Mouse (Mus musculus) midbrain, embryonic 16.5 days (tissue): ENCODE data around the gene Prnp. TPM values are rescaled to one million over a fixed set of nuclear protein-coding genes. Genes with fewer than 3 reads are reported as not detected.

Source experiments
- ATAC-seq: fragments of 200-750 bp; cut with Nextera tagmentation; 2 replicates; pipeline ENCODE4 v1.8.0; 2017; ENCODE audit warnings: moderate TSS enrichment
- H3K27ac ChIP-seq: fragments of 300-500 bp; sonication (generic); 2 replicates; pipeline ENCODE4 v1.5.1; 2014; ENCODE audit warnings: mild to moderate bottlenecking, low read length, mixed read lengths
- H3K27me3 ChIP-seq: fragments of 300-500 bp; sonication (generic); 2 replicates; pipeline ENCODE4 v1.6.1; 2014; ENCODE audit warnings: low read depth, low read length, mixed read lengths; ENCODE audit not compliant: control insufficient read depth, insufficient read depth
- H3K36me3 ChIP-seq: fragments of 300-500 bp; sonication (generic); 2 replicates; pipeline ENCODE4 v1.6.1; 2014; ENCODE audit warnings: mild to moderate bottlenecking, low read length, moderate library complexity, mixed read lengths; ENCODE audit not compliant: control insufficient read depth, insufficient read depth
- H3K4me1 ChIP-seq: fragments of 300-500 bp; sonication (generic); 2 replicates; pipeline ENCODE4 v1.6.1; 2014; ENCODE audit warnings: mild to moderate bottlenecking, low read length, mixed read lengths; ENCODE audit not compliant: control insufficient read depth, insufficient read depth
- H3K4me2 ChIP-seq: fragments of 300-500 bp; sonication (generic); 2 replicates; pipeline ENCODE4 v1.6.1; 2014; ENCODE audit warnings: mild to moderate bottlenecking, low read length, mixed read lengths
- H3K4me3 ChIP-seq: fragments of 300-500 bp; sonication (generic); 2 replicates; pipeline ENCODE4 v1.5.1; 2014; ENCODE audit warnings: low read depth, mild to moderate bottlenecking, low read length, moderate library complexity, mixed read lengths
- H3K9ac ChIP-seq: fragments of 300-500 bp; sonication (generic); 2 replicates; pipeline ENCODE4 v1.6.1; 2014; ENCODE audit warnings: low read depth, low read length, mixed read lengths
- H3K9me3 ChIP-seq: fragments of 300-500 bp; sonication (generic); replicated peaks from 2 replicates; pipeline ENCODE4 v1.6.1; 2014; ENCODE audit warnings: mild to moderate bottlenecking, low read length, mixed read lengths; ENCODE audit not compliant: control insufficient read depth, poor library complexity, severe bottlenecking
- WGBS: fragments of 180-500 bp; shearing (Covaris S2); extraction: QIAGEN DNeasy Blood & Tissue Kit; methylation state at CpG from one replicate; pipeline ENCODE4 v1.1.7; 2014; 5-methylcytosine and 5-hydroxymethylcytosine counted together
- polyA plus RNA-seq: library from polyadenylated mRNA; unstranded; fragments of >200 nt; fragmentation: Nextera tagmentation; extraction: Ambion mirVana; gene quantifications from 2 replicates; pipeline ENCODE4 v1.2.1, GENCODE M21; 2015

Gene Prnp
- polyA plus RNA-seq, 1 experiment from 2014 or later, result 194 TPM

DNA sequence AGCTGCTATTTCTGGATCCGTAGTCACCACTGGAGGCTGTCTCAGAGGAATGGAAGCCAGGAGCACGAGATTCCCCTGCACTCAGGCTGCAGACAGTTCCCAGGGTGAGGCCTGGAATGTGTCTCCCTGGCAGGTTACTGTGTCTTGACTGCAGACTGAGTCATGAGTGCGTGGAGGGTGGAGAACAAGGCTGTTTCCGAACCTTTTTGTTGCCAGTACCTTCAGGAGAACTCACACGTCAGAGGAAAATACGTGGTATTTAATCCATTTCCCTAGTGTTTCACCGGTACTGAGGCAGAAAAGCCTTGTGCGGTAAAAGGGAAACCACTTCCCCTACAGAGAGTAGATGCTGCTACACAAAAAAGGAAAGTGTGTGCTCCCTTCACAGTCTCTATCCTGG, 6.9 kb upstream of the Prnp start:
- ATAC-seq, result no peak
- no peak overlapping the region for H3K4me2 ChIP-seq
- H3K9me3 ChIP-seq, result no peaks in the 10 kb centered on the region
- no peak overlapping the region for H3K27ac ChIP-seq
- H3K9ac ChIP-seq, result no peak overlapping the region
- WGBS, result 50% methylated on average over 8 of the region's 8 CpGs
- H3K36me3 ChIP-seq, result no peaks in the 10 kb centered on the region
- no peak overlapping the region for H3K4me3 ChIP-seq
- H3K4me1 ChIP-seq, result no peaks in the 10 kb centered on the region
- no peaks in the 10 kb centered on the region for H3K27me3 ChIP-seq

GRCm38 (mm10) chr2:131905025-131905424, 4.7 kb upstream of the Prnp start:
- H3K27me3 ChIP-seq, result no peaks in the 10 kb centered on the region
- H3K4me2 ChIP-seq, result no peak overlapping the region
- no peak overlapping the region for H3K27ac ChIP-seq
- H3K36me3 ChIP-seq, result no peaks in the 10 kb centered on the region
- no peaks in the 10 kb centered on the region for H3K9me3 ChIP-seq
- no peak for ATAC-seq
- WGBS, result 62% methylated on average over 5 of the region's 5 CpGs
- H3K4me1 ChIP-seq, result peaks cover 3% of the 10 kb centered on the region
- no peak overlapping the region for H3K4me3 ChIP-seq
- H3K9ac ChIP-seq, result no peak overlapping the region

DNA sequence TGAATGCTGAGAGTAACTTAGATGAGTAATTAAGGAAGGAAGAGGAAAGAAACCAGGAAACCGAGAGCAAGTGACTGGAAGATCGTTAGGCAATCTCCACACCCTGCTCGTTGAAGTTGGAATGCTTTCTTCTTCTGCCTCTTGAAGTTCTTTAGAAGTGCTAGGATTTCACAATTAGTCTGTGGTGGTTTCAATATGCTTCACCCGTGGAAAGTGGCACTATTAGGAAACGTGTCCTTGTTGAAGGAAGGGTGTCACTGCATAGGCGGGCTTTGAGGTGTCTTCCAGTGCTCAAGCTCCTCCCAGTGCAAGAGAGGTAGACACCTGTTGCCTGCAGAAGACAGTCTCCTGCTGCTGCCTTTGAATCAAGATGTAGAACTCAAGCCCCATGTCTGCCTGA, 4.0 kb upstream of the Prnp start:
- 88% methylated on average over 6 of the region's 6 CpGs for WGBS
- no peak for ATAC-seq

DNA sequence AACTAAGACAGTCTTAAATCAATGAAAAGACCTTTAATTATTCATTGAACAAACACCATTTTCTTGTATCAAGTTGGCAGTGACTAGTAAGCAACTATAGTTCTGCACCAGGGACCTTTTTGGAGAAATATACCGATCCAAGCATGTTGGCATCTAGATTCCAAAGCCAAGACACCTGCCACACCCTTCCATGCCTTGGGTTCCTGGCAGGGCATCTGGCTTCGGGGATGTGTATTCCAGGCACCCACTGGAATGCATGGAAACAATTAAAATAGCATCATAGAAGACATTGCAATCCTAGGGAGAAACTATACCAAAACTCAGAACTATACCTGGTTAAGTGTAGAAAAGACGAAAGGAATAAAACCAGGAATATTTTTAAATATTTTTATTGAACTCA, 3.5 kb upstream of the Prnp start:
- no peaks in the 10 kb centered on the region for H3K36me3 ChIP-seq
- no peak overlapping the region for H3K4me3 ChIP-seq
- H3K27ac ChIP-seq, result no peak overlapping the region
- no peaks in the 10 kb centered on the region for H3K27me3 ChIP-seq
- H3K4me1 ChIP-seq, result peaks cover 9% of the 10 kb centered on the region
- no peaks in the 10 kb centered on the region for H3K9me3 ChIP-seq
- 91% methylated on average over 3 of the region's 3 CpGs for WGBS
- H3K9ac ChIP-seq, result no peak overlapping the region
- no peak for ATAC-seq
- no peak overlapping the region for H3K4me2 ChIP-seq

More for the DNA sequence above, 4.0 kb upstream of the Prnp start:
- Histone ChIP-seq H3K27me3 (no peaks in the 10 kb centered on the region), H3K27ac (no peak overlapping the region), H3K4me1 (peaks cover 4% of the 10 kb centered on the region), H3K36me3 (no peaks in the 10 kb centered on the region), H3K9me3 (no peaks in the 10 kb centered on the region), H3K9ac (no peak overlapping the region), H3K4me3 (no peak overlapping the region), H3K4me2 (no peak overlapping the region)

DNA sequence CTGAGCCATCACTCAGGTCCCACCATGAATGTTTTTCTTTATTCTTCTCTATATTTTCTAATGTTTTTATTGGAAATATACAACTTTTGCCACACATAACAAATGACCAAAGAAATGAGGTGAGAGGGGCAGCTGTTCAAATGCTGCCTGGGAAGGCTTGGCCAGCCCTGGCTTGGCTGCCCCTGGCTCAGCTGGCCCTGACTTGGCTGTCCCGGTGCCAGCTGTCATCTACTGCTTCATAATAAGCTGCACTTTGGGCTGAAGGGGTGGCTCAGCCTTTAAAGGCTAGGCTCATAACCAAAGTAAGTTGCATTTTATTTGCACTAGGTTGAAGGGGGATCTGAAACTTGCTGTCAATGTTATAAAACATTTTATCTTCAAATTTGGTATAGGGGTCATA, 2.9 kb upstream of the Prnp start:
- no peaks in the 10 kb centered on the region for H3K36me3 ChIP-seq
- H3K27ac ChIP-seq, result no peak overlapping the region
- no peak overlapping the region for H3K4me2 ChIP-seq
- no peak overlapping the region for H3K4me3 ChIP-seq
- H3K9me3 ChIP-seq, result no peaks in the 10 kb centered on the region
- H3K9ac ChIP-seq, result no peak overlapping the region
- 82% methylated on average over 1 of the region's 1 CpGs for WGBS
- H3K4me1 ChIP-seq, result peaks cover 14% of the 10 kb centered on the region
- no peak for ATAC-seq
- H3K27me3 ChIP-seq, result no peaks in the 10 kb centered on the region

- H3K36me3 ChIP-seq, result no peaks in the 10 kb centered on the region
- WGBS, result 85% methylated on average over 5 of the region's 5 CpGs
- H3K4me1 ChIP-seq, result peaks cover 19% of the 10 kb centered on the region
- no peak for ATAC-seq
- no peak overlapping the region for H3K27ac ChIP-seq
- H3K9me3 ChIP-seq, result no peaks in the 10 kb centered on the region
- H3K4me2 ChIP-seq, result no peak overlapping the region
- H3K9ac ChIP-seq, result no peak overlapping the region
- H3K27me3 ChIP-seq, result no peaks in the 10 kb centered on the region
- H3K4me3 ChIP-seq, result no peak overlapping the region
Observed at GRCm38 (mm10) chr2:131907311-131907710, 2.4 kb upstream of the Prnp start.

DNA sequence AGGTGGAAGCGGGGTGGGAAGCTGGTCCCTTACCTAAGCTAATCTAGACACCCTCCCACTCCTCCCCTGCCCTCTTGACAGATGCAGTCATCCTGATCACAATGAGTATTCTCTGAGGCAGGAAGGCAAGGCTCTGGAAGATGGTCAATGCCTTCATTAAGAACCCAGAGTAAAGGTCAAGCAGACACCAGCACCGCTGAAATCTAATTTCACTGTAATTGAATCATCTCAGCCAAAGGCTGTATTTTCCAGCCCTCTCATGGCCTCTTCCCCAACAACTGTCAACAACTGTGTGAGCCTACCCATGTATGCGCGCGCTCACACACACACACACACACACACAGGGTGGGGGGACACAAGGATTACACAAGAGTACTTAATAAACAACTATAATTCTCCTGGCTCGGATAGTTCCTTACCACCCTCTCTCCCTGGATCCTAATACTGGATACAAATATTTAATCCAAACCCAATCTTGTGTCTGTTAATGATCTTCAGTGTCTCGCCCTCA, 1.3 kb upstream of the Prnp start:
- 83% methylated on average over 7 of the region's 7 CpGs for WGBS
- Histone ChIP-seq H3K4me2 (no peak overlapping the region), H3K27ac (no peak overlapping the region), H3K27me3 (no peaks in the 10 kb centered on the region), H3K4me1 (peaks cover 30% of the 10 kb centered on the region), H3K4me3 (no peak overlapping the region), H3K9ac (no peak overlapping the region), H3K9me3 (no peaks in the 10 kb centered on the region), H3K36me3 (no peaks in the 10 kb centered on the region)
- no peak for ATAC-seq

DNA sequence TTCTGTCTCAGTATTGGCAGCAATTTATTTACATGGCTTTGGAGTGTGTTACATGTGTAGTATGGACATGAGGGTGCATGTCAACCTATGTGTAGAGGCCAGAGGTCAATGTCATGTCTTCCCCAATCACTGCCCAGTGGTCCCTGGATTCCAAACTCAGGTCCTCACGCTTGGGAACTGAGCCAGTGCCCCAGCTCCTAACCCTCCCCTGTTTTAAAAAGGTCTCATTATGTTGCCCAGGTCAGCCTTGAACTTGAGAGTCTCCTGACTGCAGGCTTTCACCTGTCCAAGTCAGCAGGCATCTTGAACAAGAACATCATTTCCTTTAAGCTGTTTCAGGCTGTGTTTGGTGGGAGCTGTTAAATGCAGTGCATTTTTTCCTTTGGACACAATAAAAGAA, 822 bp upstream of the Prnp start:
- 0 out of 2 replicates have a peak, but pooled peaks have one; percentile 7 for ATAC-seq
- no peaks in the 10 kb centered on the region for H3K27me3 ChIP-seq
- H3K9me3 ChIP-seq, result no peaks in the 10 kb centered on the region
- H3K9ac ChIP-seq, result no peak overlapping the region
- no peak overlapping the region for H3K27ac ChIP-seq
- H3K4me3 ChIP-seq, result peak overlapping the region; percentile 60; the same call in 1 of the 2 replicates
- 75% methylated on average over 1 of the region's 1 CpGs for WGBS
- peak overlapping the region; percentile 80 for H3K4me2 ChIP-seq
- H3K4me1 ChIP-seq, result peaks cover 35% of the 10 kb centered on the region
- no peaks in the 10 kb centered on the region for H3K36me3 ChIP-seq

- H3K27ac ChIP-seq, result peak overlapping the region; percentile 91
- 45% methylated on average over 2 of the region's 2 CpGs for WGBS
- no peak for ATAC-seq
Observed at GRCm38 (mm10) chr2:131910847-131911246, 1.1 kb downstream of the Prnp start.

More at GRCm38 (mm10) chr2:131910847-131911246, 1.1 kb downstream of the Prnp start:
- Histone ChIP-seq H3K9ac (peak overlapping the region; percentile 89), H3K36me3 (peaks cover 1% of the 10 kb centered on the region; the same call in 1 of the 2 replicates), H3K4me1 (peaks cover 37% of the 10 kb centered on the region), H3K9me3 (no peaks in the 10 kb centered on the region), H3K4me3 (peak overlapping the region; percentile 60), H3K4me2 (peak overlapping the region; percentile 80), H3K27me3 (no peaks in the 10 kb centered on the region)
